Mouse (Mus musculus): ENCODE measurements around the gene Rab31. TPM values are rescaled to one million over a fixed set of nuclear protein-coding genes. Genes with fewer than 3 reads are reported as not detected.

The Rab31 gene
- total and polyA plus RNA-seq, 3 experiments: 0.79 to 2.8 (median 1.2) TPM

DNA sequence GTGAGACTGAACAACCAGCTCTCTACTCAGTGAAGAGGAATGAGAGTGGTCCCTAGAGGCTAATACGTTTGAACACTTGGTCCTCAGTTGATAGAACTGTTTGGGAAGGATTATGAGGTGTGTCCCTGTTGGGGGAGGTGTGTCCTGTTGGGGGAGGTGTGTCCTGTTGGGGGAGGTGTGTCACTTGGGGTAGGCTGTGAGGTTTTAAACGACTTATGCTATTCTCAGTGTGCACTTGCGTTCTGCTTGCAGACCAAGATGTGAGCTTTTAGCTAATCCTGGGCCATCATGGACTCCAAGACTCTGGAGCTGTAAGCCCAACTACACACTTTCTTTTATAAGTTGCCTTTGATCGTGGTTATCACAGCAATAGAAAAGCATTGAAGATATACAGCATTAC lies 103.5 kb downstream of the Rab31 start:
- Histone ChIP-seq H3K27ac (ENCODE audit: insufficient read depth, low read depth) (no peak overlapping the region), H3K79me2 (replicated peaks; ENCODE audit: control insufficient read depth, extremely low read depth, insufficient read depth, poor library complexity, severe bottlenecking) (no peaks in the 10 kb centered on the region), H3K9me3 (replicated peaks; ENCODE audit: low read length) (peaks cover 3% of the 10 kb centered on the region), H3K4me3 (replicated peaks in 1 of 3; ENCODE audit: low read depth in 2 of 3, low read length in 2 of 3, poor library complexity in 1 of 3) (no peak overlapping the region), H3K4me2 (ENCODE audit: insufficient read depth, low read depth, poor library complexity, severe bottlenecking) (no peak overlapping the region), H3K27me3 (replicated peaks) (no peaks in the 10 kb centered on the region), H3K9ac (ENCODE audit: insufficient read depth, low read depth) (no peak overlapping the region), H3K4me1 (ENCODE audit: control insufficient read depth in 1 of 2, insufficient read depth in 2 of 2) (no peaks in the 10 kb centered on the region), H3K36me3 (replicated peaks in 1 of 2; ENCODE audit: control insufficient read depth in 1 of 2, insufficient read depth in 1 of 2, low read length in 1 of 2) (no peaks in the 10 kb centered on the region)
- dilution Hi-C loops (cut with MboI; ENCODE audit: extremely low pct_ligation_motif_present, extremely low pct_unique_long_range_greater_than_20kb, low sequenced_read_pairs) (no loop called here), in situ Hi-C loops (cut with MboI; ENCODE audit: low pct_ligation_motif_present, low pct_unique_long_range_greater_than_20kb, low sequenced_read_pairs) (no loop called here)
- no peak for TF ChIP-seq CTCF (conservative IDR thresholded peaks at IDR 0.05 in 1 of 2, IDR thresholded peaks at IDR 0.05 in 1 of 2; ENCODE audit: low read depth in 2 of 2, low read length in 2 of 2)
- no peak for TF ChIP-seq USF2 (conservative IDR thresholded peaks at IDR 0.05; ENCODE audit: low read depth, low read length)
- no peak for TF ChIP-seq BHLHE40 (IDR thresholded peaks at IDR 0.05; ENCODE audit: low read depth, low read length)
- no peak for TF ChIP-seq NRF1 (IDR thresholded peaks at IDR 0.05; ENCODE audit: low read depth, low read length)
- no peak for TF ChIP-seq UBTF (IDR thresholded peaks at IDR 0.05; ENCODE audit: low read depth, low read length)
- TF ChIP-seq USF1 (IDR thresholded peaks at IDR 0.05; ENCODE audit: low read depth, low read length): no peak
- no peak for TF ChIP-seq ETS1 (conservative IDR thresholded peaks at IDR 0.05; ENCODE audit: low read depth, low read length)
- TF ChIP-seq MAFK (IDR thresholded peaks at IDR 0.05; ENCODE audit: insufficient replicate concordance, low read length): no peak
- TF ChIP-seq ZNF384 (IDR thresholded peaks at IDR 0.05; ENCODE audit: low read depth, low read length): no peak
- TF ChIP-seq ZMIZ1 (IDR thresholded peaks at IDR 0.05; ENCODE audit: low read depth, low read length): no peak
- no peak for TF ChIP-seq MYC (IDR thresholded peaks at IDR 0.05; ENCODE audit: low read depth, low read length)
- no peak for TF ChIP-seq CHD2 (IDR thresholded peaks at IDR 0.05; ENCODE audit: low read length)
- no peak for TF ChIP-seq EP300 (IDR thresholded peaks at IDR 0.05; ENCODE audit: low read length)
- no peak for TF ChIP-seq MEF2A (IDR thresholded peaks at IDR 0.05; ENCODE audit: borderline replicate concordance, low read depth, low read length)
- no peak for TF ChIP-seq RCOR1 (conservative IDR thresholded peaks at IDR 0.05; ENCODE audit: low read depth, low read length)
- TF ChIP-seq TCF12 (IDR thresholded peaks at IDR 0.05; ENCODE audit: low read depth, low read length): no peak
- no peak for TF ChIP-seq SIN3A (IDR thresholded peaks at IDR 0.05; ENCODE audit: low read length)
- no peak for TF ChIP-seq KAT2A (IDR thresholded peaks at IDR 0.05; ENCODE audit: insufficient replicate concordance, low read length)
- DNase-seq (ENCODE audit: extremely low read depth): no peak

DNA sequence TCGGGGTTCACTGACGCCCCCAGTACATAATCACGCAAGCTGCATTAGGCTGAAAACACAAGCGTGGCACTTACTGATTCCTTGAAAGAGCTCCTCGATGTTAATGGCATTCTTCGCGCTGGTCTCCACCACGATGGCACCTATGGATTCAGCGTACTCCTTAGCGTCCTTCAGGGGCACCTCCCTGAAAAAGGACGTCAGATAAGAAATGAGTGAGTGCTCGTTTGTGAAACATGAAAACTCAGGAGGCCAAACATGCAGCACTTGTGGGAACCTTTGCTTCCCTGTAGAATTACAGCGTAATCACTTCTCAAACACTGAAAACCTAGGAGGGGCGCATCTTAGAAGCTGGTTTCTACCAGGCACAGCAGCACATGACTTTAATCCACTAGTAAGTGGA lies 104.8 kb downstream of the Rab31 start:
- TF ChIP-seq ZMIZ1 (IDR thresholded peaks at IDR 0.05; ENCODE audit: low read depth, low read length) (no peak), HCFC1 (IDR thresholded peaks at IDR 0.05; ENCODE audit: low read depth, low read length) (no peak), E2F4 (IDR thresholded peaks at IDR 0.05; ENCODE audit: insufficient replicate concordance, low read depth, low read length) (no peak), SMC3 (IDR thresholded peaks at IDR 0.05; ENCODE audit: low read depth, low read length) (no peak), POLR2AphosphoS2 (IDR thresholded peaks at IDR 0.05; ENCODE audit: low read depth, low read length) (no peak), JUND (conservative IDR thresholded peaks at IDR 0.05; ENCODE audit: low read depth, low read length) (no peak), IRF4 (IDR thresholded peaks at IDR 0.05; ENCODE audit: low read depth, low read length) (no peak), EP300 (IDR thresholded peaks at IDR 0.05; ENCODE audit: low read length) (no peak), RCOR1 (conservative IDR thresholded peaks at IDR 0.05; ENCODE audit: low read depth, low read length) (no peak), RAD21 (IDR thresholded peaks at IDR 0.05; ENCODE audit: low read depth, low read length) (no peak), CHD1 (IDR thresholded peaks at IDR 0.05; ENCODE audit: low read depth, low read length) (no peak), BHLHE40 (IDR thresholded peaks at IDR 0.05; ENCODE audit: low read depth, low read length) (no peak), UBTF (IDR thresholded peaks at IDR 0.05; ENCODE audit: low read depth, low read length) (no peak), MAX (IDR thresholded peaks at IDR 0.05; ENCODE audit: low read length) (no peak), KAT2A (IDR thresholded peaks at IDR 0.05; ENCODE audit: insufficient replicate concordance, low read length) (no peak), ZKSCAN1 (IDR thresholded peaks at IDR 0.05; ENCODE audit: borderline replicate concordance, low read depth, low read length) (no peak)
- no peaks in the 10 kb centered on the region for H3K79me2 ChIP-seq (replicated peaks; ENCODE audit: control insufficient read depth, extremely low read depth, insufficient read depth, poor library complexity, severe bottlenecking)
- dilution Hi-C loops (cut with MboI; ENCODE audit: extremely low pct_ligation_motif_present, extremely low pct_unique_long_range_greater_than_20kb, low sequenced_read_pairs) (no loop called here), in situ Hi-C loops (cut with MboI; ENCODE audit: low pct_ligation_motif_present, low pct_unique_long_range_greater_than_20kb, low sequenced_read_pairs) (no loop called here)
- H3K27ac ChIP-seq (ENCODE audit: insufficient read depth, low read depth): no peak overlapping the region
- no peak overlapping the region for H3K9ac ChIP-seq (ENCODE audit: insufficient read depth, low read depth)
- H3K27me3 ChIP-seq (replicated peaks): no peaks in the 10 kb centered on the region
- H3K9me3 ChIP-seq (replicated peaks; ENCODE audit: low read length): peaks cover 3% of the 10 kb centered on the region
- no peak overlapping the region for H3K4me3 ChIP-seq (replicated peaks in 1 of 3; ENCODE audit: low read depth in 2 of 3, low read length in 2 of 3, poor library complexity in 1 of 3)
- no peaks in the 10 kb centered on the region for H3K4me1 ChIP-seq (ENCODE audit: control insufficient read depth in 1 of 2, insufficient read depth in 2 of 2)
- no peak overlapping the region for H3K4me2 ChIP-seq (ENCODE audit: insufficient read depth, low read depth, poor library complexity, severe bottlenecking)
- no peaks in the 10 kb centered on the region for H3K36me3 ChIP-seq (replicated peaks in 1 of 2; ENCODE audit: control insufficient read depth in 1 of 2, insufficient read depth in 1 of 2, low read length in 1 of 2)
- no peak for DNase-seq (ENCODE audit: extremely low read depth)

All from CH12.LX (cell line).